Mouse (Mus musculus) CH12.LX (cell line): Measurements from ENCODE around the gene Nrm. TPM values are rescaled to one million over a fixed set of nuclear protein-coding genes. Genes with fewer than 3 reads are reported as not detected.
A peak's percentile ranks its signal among the peaks of the same experiment; 100 is the strongest.

Experiments used
- DNase-seq: peaks from one replicate; pipeline ENCODE4 v3.0.0-alpha.2; 2013; ENCODE audit errors: extremely low read depth
- H3K27ac ChIP-seq: 2 replicates; pipeline ENCODE4 v1.5.1; 2012; ENCODE audit warnings: low read depth, mild to moderate bottlenecking, control low read depth, moderate library complexity; ENCODE audit not compliant: insufficient read depth
- H3K27me3 ChIP-seq: replicated peaks from 2 replicates; pipeline ENCODE3; 2012; ENCODE audit warnings: inconsistent platforms
- H3K36me3 ChIP-seq, 2 experiments: replicated peaks in 1 of 2; 2 replicates each; pipeline versions ENCODE3 to v1.6.1; 2012; ENCODE audit warnings: inconsistent platforms in 1 of 2, low read length in 1 of 2, mild to moderate bottlenecking in 1 of 2, mixed read lengths in 1 of 2, moderate library complexity in 1 of 2; ENCODE audit not compliant: control insufficient read depth in 1 of 2, insufficient read depth in 1 of 2
- H3K4me1 ChIP-seq, 2 experiments: 2 replicates each; pipeline ENCODE4 v1.6.1; 2012; ENCODE audit warnings: inconsistent platforms in 1 of 2, moderate library complexity in 1 of 2; ENCODE audit not compliant: insufficient read depth in 2 of 2, control insufficient read depth in 1 of 2
- H3K4me2 ChIP-seq: 2 replicates; pipeline ENCODE4 v1.6.1; 2012; ENCODE audit warnings: low read depth, mild to moderate bottlenecking, control low read depth; ENCODE audit not compliant: poor library complexity, insufficient read depth, severe bottlenecking
- H3K4me3 ChIP-seq, 3 experiments: fragments of 150-350 bp in 1 of 3; sonication (generic) in 1 of 3; replicated peaks in 1 of 3; 2 replicates each; pipeline versions ENCODE3 to v1.5.1; 2011 to 2012; ENCODE audit warnings: low read depth in 2 of 3, low read length in 2 of 3, mild to moderate bottlenecking in 2 of 3, moderate library complexity in 2 of 3, control low read depth in 1 of 3, improper control_type of control experiment in 1 of 3, inconsistent platforms in 1 of 3, mixed read lengths in 1 of 3; ENCODE audit not compliant: poor library complexity in 1 of 3
- H3K79me2 ChIP-seq: replicated peaks from 2 replicates; pipeline ENCODE4 v1.6.1; 2012; ENCODE audit warnings: mild to moderate bottlenecking, moderate library complexity; ENCODE audit not compliant: control insufficient read depth, poor library complexity, insufficient read depth, severe bottlenecking; ENCODE audit errors: extremely low read depth
- H3K9ac ChIP-seq: 2 replicates; pipeline ENCODE4 v1.6.1; 2012; ENCODE audit warnings: low read depth, mild to moderate bottlenecking, control low read depth, moderate library complexity; ENCODE audit not compliant: insufficient read depth
- H3K9me3 ChIP-seq: replicated peaks from 2 replicates; pipeline ENCODE3; 2012; ENCODE audit warnings: low read length, inconsistent platforms, mixed read lengths
- BHLHE40 ChIP-seq: IDR thresholded peaks from 2 replicates; pipeline ENCODE4 v1.6.1; 2011; ENCODE audit warnings: mild to moderate bottlenecking, low read depth, low read length, improper control_type of control experiment
- EP300 ChIP-seq: IDR thresholded peaks from 2 replicates; pipeline ENCODE4 v1.6.1; 2011; ENCODE audit warnings: low read length, improper control_type of control experiment
- ETS1 ChIP-seq: conservative IDR thresholded peaks from 2 replicates; pipeline ENCODE4 v1.6.1; 2012; ENCODE audit warnings: low read depth, mild to moderate bottlenecking, inconsistent platforms, low read length, improper control_type of control experiment, moderate library complexity
- HCFC1 ChIP-seq: IDR thresholded peaks from 2 replicates; pipeline ENCODE4 v1.6.1; 2012; ENCODE audit warnings: low read depth, mild to moderate bottlenecking, inconsistent platforms, low read length, improper control_type of control experiment
- IRF4 ChIP-seq: IDR thresholded peaks from 2 replicates; pipeline ENCODE4 v1.6.1; 2014; ENCODE audit warnings: low read depth, mild to moderate bottlenecking, inconsistent platforms, low read length, improper control_type of control experiment
- KAT2A ChIP-seq: IDR thresholded peaks from 2 replicates; pipeline ENCODE4 v1.6.1; 2012; ENCODE audit warnings: low read length, improper control_type of control experiment, inconsistent platforms; ENCODE audit not compliant: insufficient replicate concordance
- MAX ChIP-seq: IDR thresholded peaks from 2 replicates; pipeline ENCODE4 v1.6.1; 2011; ENCODE audit warnings: low read length, improper control_type of control experiment
- MAZ ChIP-seq: IDR thresholded peaks from 2 replicates; pipeline ENCODE4 v1.6.1; 2012; ENCODE audit warnings: low read depth, mild to moderate bottlenecking, inconsistent platforms, low read length, improper control_type of control experiment, moderate library complexity
- MEF2A ChIP-seq: IDR thresholded peaks from 2 replicates; pipeline ENCODE4 v1.6.1; 2014; ENCODE audit warnings: low read depth, mild to moderate bottlenecking, inconsistent platforms, low read length, improper control_type of control experiment, borderline replicate concordance
- MXI1 ChIP-seq: IDR thresholded peaks from 2 replicates; pipeline ENCODE4 v1.6.1; 2011; ENCODE audit warnings: mild to moderate bottlenecking, low read depth, low read length, improper control_type of control experiment
- NELFE ChIP-seq: IDR thresholded peaks from 2 replicates; pipeline ENCODE4 v1.6.1; 2011; ENCODE audit warnings: low read depth, low read length, improper control_type of control experiment
- NRF1 ChIP-seq: IDR thresholded peaks from 2 replicates; pipeline ENCODE4 v1.6.1; 2014; ENCODE audit warnings: low read depth, mild to moderate bottlenecking, inconsistent platforms, low read length, improper control_type of control experiment, moderate library complexity
- PAX5 ChIP-seq: IDR thresholded peaks from 2 replicates; pipeline ENCODE4 v1.6.1; 2012; ENCODE audit warnings: low read length, inconsistent platforms, mixed read lengths
- POLR2A ChIP-seq: IDR thresholded peaks from 2 replicates; pipeline ENCODE4 v1.6.1; 2011; ENCODE audit warnings: low read depth, mild to moderate bottlenecking, improper control_type of control experiment, low read length
- SIN3A ChIP-seq: IDR thresholded peaks from 2 replicates; pipeline ENCODE4 v1.6.1; 2012; ENCODE audit warnings: low read length, improper control_type of control experiment, inconsistent platforms
- SMC3 ChIP-seq: IDR thresholded peaks from 2 replicates; pipeline ENCODE4 v1.6.1; 2011; ENCODE audit warnings: low read depth, low read length, improper control_type of control experiment
- TBP ChIP-seq: conservative IDR thresholded peaks from 2 replicates; pipeline ENCODE4 v1.6.1; 2011; ENCODE audit warnings: low read depth, low read length, improper control_type of control experiment
- TCF12 ChIP-seq: IDR thresholded peaks from 2 replicates; pipeline ENCODE4 v1.6.1; 2014; ENCODE audit warnings: low read depth, mild to moderate bottlenecking, inconsistent platforms, low read length, improper control_type of control experiment
- USF1 ChIP-seq: IDR thresholded peaks from 2 replicates; pipeline ENCODE4 v1.6.1; 2014; ENCODE audit warnings: low read depth, mild to moderate bottlenecking, inconsistent platforms, low read length, improper control_type of control experiment
- ZC3H11A ChIP-seq: IDR thresholded peaks from 2 replicates; pipeline ENCODE4 v1.6.1; 2012; ENCODE audit warnings: low read depth, mild to moderate bottlenecking, inconsistent platforms, low read length, improper control_type of control experiment
- ZKSCAN1 ChIP-seq: IDR thresholded peaks from 2 replicates; pipeline ENCODE4 v1.6.1; 2012; ENCODE audit warnings: low read depth, inconsistent platforms, low read length, improper control_type of control experiment, borderline replicate concordance
- ZMIZ1 ChIP-seq: IDR thresholded peaks from 2 replicates; pipeline ENCODE4 v1.6.1; 2012; ENCODE audit warnings: low read depth, mild to moderate bottlenecking, inconsistent platforms, low read length, improper control_type of control experiment
- ZNF384 ChIP-seq: IDR thresholded peaks from 2 replicates; pipeline ENCODE4 v1.6.1; 2012; ENCODE audit warnings: low read depth, low read length, improper control_type of control experiment, inconsistent platforms
- dilution Hi-C: fragments of 300-500 bp; cut with MboI; formaldehyde crosslinking; loops from 2 replicates; pipeline ENCODE4 v1.14.3; 2020; ENCODE audit warnings: low sequenced_read_pairs; ENCODE audit not compliant: extremely low pct_unique_long_range_greater_than_20kb, extremely low pct_ligation_motif_present
- in situ Hi-C: fragments of 300-500 bp; cut with MboI; formaldehyde crosslinking; loops from 3 replicates; pipeline ENCODE4 v1.14.3; 2019; ENCODE audit warnings: low sequenced_read_pairs, low pct_ligation_motif_present, low pct_unique_long_range_greater_than_20kb, mixed read lengths
- polyA plus RNA-seq: library from polyadenylated mRNA; unstranded; fragments of >175 nt; gene quantifications from 2 replicates; pipeline ENCODE4 v1.2.1, GENCODE M21; 2012; ENCODE audit warnings: low read depth; ENCODE audit not compliant: insufficient read length
- total RNA-seq, 2 experiments: library from RNA; depleted of rRNA; stranded (reverse); fragments of 300-350 nt in 1 of 2; fragments of >200 nt in 1 of 2; gene quantifications; 2 replicates each; pipeline ENCODE4 v1.2.3; 2012 to 2014

Nrm gene
- total and polyA plus RNA-seq, 3 experiments: 12.1 to 16.7 (median 15.4) TPM

DNA sequence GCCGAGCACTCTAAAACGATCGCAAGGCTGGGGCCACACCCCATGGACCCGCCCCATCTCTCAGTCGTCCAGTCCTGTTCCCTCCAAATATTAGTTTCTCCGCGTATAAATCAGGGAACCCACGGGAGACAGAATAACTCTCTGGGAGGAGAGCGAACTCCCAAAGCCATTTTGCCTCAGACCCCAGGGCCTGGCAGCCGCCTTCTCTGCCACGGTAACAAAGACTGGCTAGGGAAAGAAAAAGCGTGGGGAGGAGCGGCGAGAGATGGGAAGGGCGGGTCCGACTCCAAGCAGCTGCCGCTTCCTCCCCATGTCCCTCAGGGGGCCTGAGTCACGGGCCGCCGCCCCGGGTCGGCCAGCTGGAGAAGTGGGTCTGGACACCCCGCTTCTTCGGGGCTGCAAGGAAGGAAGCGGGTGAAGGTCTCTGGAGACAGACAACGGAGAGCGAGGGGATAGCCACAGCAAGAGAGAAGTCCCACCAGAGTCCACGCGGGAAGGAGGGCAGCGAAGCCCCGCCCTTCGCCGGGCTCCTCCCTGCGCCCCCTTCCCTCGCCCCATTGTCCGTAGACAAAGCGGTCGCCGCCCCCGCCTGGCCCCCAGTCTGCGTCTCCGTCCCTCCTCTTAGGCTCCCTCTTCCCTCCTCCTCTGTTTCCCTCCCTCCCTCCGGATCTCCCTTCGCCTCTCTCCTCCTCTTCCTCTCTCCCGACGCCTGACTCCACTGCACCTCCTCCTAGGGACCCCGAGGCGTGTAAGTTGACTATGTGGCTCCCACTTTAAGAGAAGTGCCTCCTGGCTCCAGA lies 4.6 kb downstream of the Nrm start, which contains the start of gene Ppp1r18 (continued):
- TF ChIP-seq ZNF384 (no peak), IRF4 (peak; percentile 15; the same call in 1 of the 2 replicates), NRF1 (no peak), NELFE (peak; percentile 47; the same call in 1 of the 2 replicates), MEF2A (no peak; the same call in 1 of the 2 replicates), POLR2A (0 out of 2 replicates have a peak, but pooled peaks have one; percentile 36), ZC3H11A (no peak), MXI1 (peak; percentile 74; the same call in 1 of the 2 replicates), MAZ (no peak), EP300 (peak; percentile 46; the same call in 1 of the 2 replicates), SMC3 (no peak), PAX5 (no peak), USF1 (no peak)
- TF ChIP-seq, all 38 proteins: peak for 11

DNA sequence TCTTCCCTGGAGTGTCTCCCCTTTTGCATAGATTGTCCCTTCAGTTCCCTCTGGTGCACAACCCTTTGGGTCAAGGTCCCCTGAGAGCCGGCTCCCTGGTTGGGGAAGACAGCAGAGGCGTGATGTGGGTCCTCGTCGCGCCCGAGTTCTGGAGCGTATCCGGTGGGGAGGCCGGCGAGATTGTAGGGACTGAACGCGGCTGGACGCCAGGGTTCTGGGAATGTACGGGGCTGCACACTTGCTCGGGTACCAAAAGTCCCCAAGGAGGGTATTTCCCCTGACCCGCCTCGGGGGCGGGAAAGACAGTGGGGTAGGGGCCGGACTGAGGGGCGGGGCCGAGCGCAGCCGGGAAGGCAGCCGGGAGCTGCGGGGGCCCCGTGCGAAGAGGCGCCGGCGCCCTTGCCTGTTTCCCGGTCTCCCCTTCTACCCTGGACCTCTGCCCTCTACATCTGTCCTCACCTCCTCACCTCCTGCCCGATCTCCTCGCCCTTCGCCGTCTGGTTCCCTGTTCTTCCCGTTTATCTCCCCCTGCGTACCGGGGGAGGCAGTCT lies 5.2 kb downstream of the Nrm start:
- peaks cover 0 to 16% of the 10 kb centered on the region in 2 experiments; a peak in 2 of 4 replicates for H3K4me1 ChIP-seq
- H3K4me3 ChIP-seq: peak overlapping the region; percentile 63 to 99 (median 74)
- H3K79me2 ChIP-seq: peaks cover 29% of the 10 kb centered on the region
- peak; percentile 60; the same call in 1 of the 2 replicates for TF ChIP-seq TCF12
- peak; percentile 17; the same call in 1 of the 2 replicates for TF ChIP-seq IRF4
- peak; percentile 71 for TF ChIP-seq SIN3A
- TF ChIP-seq TBP: 0 out of 2 replicates have a peak, but pooled peaks have one; percentile 24
- peak; percentile 70 for TF ChIP-seq POLR2A
- TF ChIP-seq HCFC1: no peak
- peak; percentile 55 for TF ChIP-seq MAX
- TF ChIP-seq BHLHE40: peak; percentile 34; the same call in 1 of the 2 replicates
- no peak for TF ChIP-seq ZKSCAN1
- TF ChIP-seq ZMIZ1: peak; percentile 63; the same call in 1 of the 2 replicates
- TF ChIP-seq ETS1: 0 out of 2 replicates have a peak, but pooled peaks have one; percentile 24
- no peak; the same call in 1 of the 2 replicates for TF ChIP-seq MEF2A
- no peak for TF ChIP-seq KAT2A
- TF ChIP-seq MAZ: peak; percentile 24; the same call in 1 of the 2 replicates
- no peak for TF ChIP-seq USF1
- peak overlapping the region; percentile 74 for H3K27ac ChIP-seq
- H3K27me3 ChIP-seq: no peaks in the 10 kb centered on the region
- H3K36me3 ChIP-seq: peaks cover 0 to 4% of the 10 kb centered on the region in 2 experiments
- in situ Hi-C loops (loop anchor here (10.0 kb wide), 1 partner anchor 132 kb away; no protein-coding TSS in a partner anchor), dilution Hi-C loops (no loop called here)
- peaks cover 3% of the 10 kb centered on the region for H3K9me3 ChIP-seq
- H3K4me2 ChIP-seq: peak overlapping the region; percentile 91
- H3K9ac ChIP-seq: peak overlapping the region; percentile 69
- DNase-seq: peak; percentile 74
